Mouse (Mus musculus) forebrain, embryonic 16.5 days (tissue): ENCODE results near the gene 1700025C18Rik. TPM values are rescaled to one million over a fixed set of nuclear protein-coding genes. Genes with fewer than 3 reads are reported as not detected.

ENCODE experiments used
- ATAC-seq: fragments of 200-750 bp; cut with Nextera tagmentation; 2 replicates; pipeline ENCODE4 v1.8.0; 2017; ENCODE audit warnings: mild to moderate bottlenecking, moderate library complexity
- H3K27ac ChIP-seq: fragments of 300-500 bp; sonication (generic); 2 replicates; pipeline ENCODE4 v1.5.1; 2014; ENCODE audit warnings: low read length, control low read depth
- H3K27me3 ChIP-seq: fragments of 300-500 bp; sonication (generic); replicated peaks from 2 replicates; pipeline ENCODE4 v1.6.1; 2014; ENCODE audit warnings: low read length; ENCODE audit not compliant: control insufficient read depth, insufficient read depth
- H3K36me3 ChIP-seq: fragments of 300-500 bp; sonication (generic); 2 replicates; pipeline ENCODE4 v1.6.1; 2014; ENCODE audit not compliant: control insufficient read depth, insufficient read depth
- H3K4me1 ChIP-seq: fragments of 300-500 bp; sonication (generic); replicated peaks from 2 replicates; pipeline ENCODE4 v1.6.1; 2014; ENCODE audit warnings: low read length; ENCODE audit not compliant: control insufficient read depth, insufficient read depth
- H3K4me2 ChIP-seq: fragments of 300-500 bp; sonication (generic); 2 replicates; pipeline ENCODE4 v1.6.1; 2014; ENCODE audit warnings: mild to moderate bottlenecking, low read length, control low read depth
- H3K4me3 ChIP-seq: fragments of 300-500 bp; sonication (generic); replicated peaks from 2 replicates; pipeline ENCODE4 v1.5.1; 2014; ENCODE audit warnings: mild to moderate bottlenecking, low read length, control low read depth
- H3K9ac ChIP-seq: fragments of 300-500 bp; sonication (generic); replicated peaks from 2 replicates; pipeline ENCODE4 v1.6.1; 2014; ENCODE audit warnings: low read depth, low read length, control low read depth
- H3K9me3 ChIP-seq: fragments of 300-500 bp; sonication (generic); 2 replicates; pipeline ENCODE4 v1.6.1; 2016; ENCODE audit warnings: low read length; ENCODE audit not compliant: control insufficient read depth
- WGBS: fragments of 180-500 bp; shearing (Covaris S2); extraction: QIAGEN DNeasy Blood & Tissue Kit; methylation state at CpG from one replicate; pipeline ENCODE4 v1.1.7; 2014; 5-methylcytosine and 5-hydroxymethylcytosine counted together
- polyA plus RNA-seq: library from polyadenylated mRNA; unstranded; fragments of >200 nt; fragmentation: Nextera tagmentation; extraction: Ambion mirVana; gene quantifications from 2 replicates; pipeline ENCODE4 v1.2.1, GENCODE M21; 2015

The 1700025C18Rik gene
- polyA plus RNA-seq, 1 experiment from 2014 or later = not detected

- no peak for ATAC-seq
These were observed 1.1 kb downstream of the 1700025C18Rik start for GRCm38 (mm10) chr2:165089470-165089869.

GRCm38 (mm10) chr2:165086634-165087033, 3.9 kb downstream of the 1700025C18Rik start:
- Histone ChIP-seq H3K9ac (no peak overlapping the region), H3K27me3 (no peaks in the 10 kb centered on the region), H3K4me1 (peaks cover 9% of the 10 kb centered on the region), H3K4me2 (no peak overlapping the region), H3K9me3 (no peaks in the 10 kb centered on the region), H3K4me3 (no peak overlapping the region), H3K36me3 (no peaks in the 10 kb centered on the region), H3K27ac (no peak overlapping the region)
- 0 out of 2 replicates have a peak, but pooled peaks have one; percentile 45 for ATAC-seq
- WGBS = 46% methylated on average over 4 of the region's 4 CpGs

More at GRCm38 (mm10) chr2:165089470-165089869, 1.1 kb downstream of the 1700025C18Rik start:
- Histone ChIP-seq H3K4me3 (no peak overlapping the region), H3K27ac (no peak overlapping the region), H3K27me3 (no peaks in the 10 kb centered on the region), H3K36me3 (no peaks in the 10 kb centered on the region), H3K4me2 (no peak overlapping the region), H3K4me1 (peaks cover 9% of the 10 kb centered on the region), H3K9ac (no peak overlapping the region), H3K9me3 (no peaks in the 10 kb centered on the region)
- 54% methylated on average over 14 of the region's 14 CpGs for WGBS

GRCm38 (mm10) chr2:165081257-165081656, 9.3 kb downstream of the 1700025C18Rik start:
- Histone ChIP-seq H3K36me3 (no peaks in the 10 kb centered on the region), H3K4me1 (peaks cover 32% of the 10 kb centered on the region), H3K27ac (no peak overlapping the region), H3K9me3 (no peaks in the 10 kb centered on the region), H3K4me2 (no peak overlapping the region), H3K27me3 (peaks cover 7% of the 10 kb centered on the region), H3K9ac (no peak overlapping the region), H3K4me3 (no peak overlapping the region)
- 15% methylated on average over 7 of the region's 7 CpGs for WGBS
- no peak for ATAC-seq

- no peak overlapping the region for H3K27ac ChIP-seq
- H3K4me3 ChIP-seq = no peak overlapping the region
- H3K9me3 ChIP-seq = no peaks in the 10 kb centered on the region
- peaks cover 37% of the 10 kb centered on the region for H3K4me1 ChIP-seq
- no peak overlapping the region for H3K9ac ChIP-seq
- ATAC-seq = no peak
- peaks cover 7% of the 10 kb centered on the region for H3K27me3 ChIP-seq
- no peak overlapping the region for H3K4me2 ChIP-seq
- 30% methylated on average over 9 of the region's 9 CpGs for WGBS
- H3K36me3 ChIP-seq = no peaks in the 10 kb centered on the region
These were observed 9.9 kb downstream of the 1700025C18Rik start for GRCm38 (mm10) chr2:165080657-165081056.

GRCm38 (mm10) chr2:165078605-165079004, 11.9 kb downstream of the 1700025C18Rik start:
- H3K27me3 ChIP-seq = peaks cover 7% of the 10 kb centered on the region
- no peaks in the 10 kb centered on the region for H3K36me3 ChIP-seq
- WGBS = 36% methylated on average over 10 of the region's 10 CpGs
- H3K4me3 ChIP-seq = no peak overlapping the region
- ATAC-seq = no peak
- no peak overlapping the region for H3K27ac ChIP-seq
- H3K9ac ChIP-seq = 0 out of 2 replicates have a peak overlapping the region, but pooled peaks have one; percentile 17
- H3K9me3 ChIP-seq = no peaks in the 10 kb centered on the region
- peaks cover 52% of the 10 kb centered on the region for H3K4me1 ChIP-seq
- H3K4me2 ChIP-seq = no peak overlapping the region

GRCm38 (mm10) chr2:165078045-165078444, 12.5 kb downstream of the 1700025C18Rik start:
- Histone ChIP-seq H3K9me3 (no peaks in the 10 kb centered on the region), H3K4me1 (peaks cover 58% of the 10 kb centered on the region), H3K27ac (no peak overlapping the region), H3K9ac (no peak overlapping the region), H3K4me3 (no peak overlapping the region), H3K4me2 (no peak overlapping the region), H3K36me3 (no peaks in the 10 kb centered on the region), H3K27me3 (peaks cover 7% of the 10 kb centered on the region)
- ATAC-seq = no peak
- 38% methylated on average over 8 of the region's 8 CpGs for WGBS

GRCm38 (mm10) chr2:165077055-165077454, 13.5 kb downstream of the 1700025C18Rik start:
- Histone ChIP-seq H3K36me3 (no peaks in the 10 kb centered on the region), H3K4me2 (no peak overlapping the region), H3K9me3 (no peaks in the 10 kb centered on the region), H3K4me1 (peaks cover 60% of the 10 kb centered on the region), H3K4me3 (no peak overlapping the region), H3K27ac (no peak overlapping the region), H3K27me3 (peaks cover 7% of the 10 kb centered on the region), H3K9ac (peak overlapping the region; percentile 37; the same call in 1 of the 2 replicates)
- WGBS = 3% methylated on average over 9 of the region's 9 CpGs
- ATAC-seq = peak; percentile 71

- H3K9me3 ChIP-seq = no peaks in the 10 kb centered on the region
- H3K27me3 ChIP-seq = peaks cover 5% of the 10 kb centered on the region; the same call in 1 of the 2 replicates
- no peak overlapping the region for H3K9ac ChIP-seq
- ATAC-seq = peak; percentile 49; the same call in 1 of the 2 replicates
- H3K36me3 ChIP-seq = no peaks in the 10 kb centered on the region
- peaks cover 65% of the 10 kb centered on the region for H3K4me1 ChIP-seq
- H3K4me3 ChIP-seq = no peak overlapping the region
- H3K27ac ChIP-seq = no peak overlapping the region
- WGBS = 37% methylated on average over 2 of the region's 2 CpGs
- no peak overlapping the region for H3K4me2 ChIP-seq
These were observed 15.6 kb downstream of the 1700025C18Rik start for GRCm38 (mm10) chr2:165074937-165075336.

GRCm38 (mm10) chr2:165074081-165074884, 16.3 kb downstream of the 1700025C18Rik start:
- 41% methylated on average over 11 of the region's 11 CpGs for WGBS
- Histone ChIP-seq H3K27me3 (peaks cover 3% of the 10 kb centered on the region; the same call in 1 of the 2 replicates), H3K27ac (no peak overlapping the region), H3K4me2 (no peak overlapping the region), H3K4me3 (no peak overlapping the region), H3K4me1 (peaks cover 68% of the 10 kb centered on the region), H3K9ac (no peak overlapping the region), H3K36me3 (no peaks in the 10 kb centered on the region), H3K9me3 (no peaks in the 10 kb centered on the region)
- no peak for ATAC-seq
